Mouse (Mus musculus) spleen, adult 2 months (tissue): ENCODE measurements around the gene Polk. TPM values are rescaled to one million over a fixed set of nuclear protein-coding genes. Genes with fewer than 3 reads are reported as not detected.

Experiments
- DNase-seq, 2 experiments: peaks; one replicate each; pipeline versions ENCODE4 v3.0.0 to v3.0.0-alpha.2; 2012 to 2021; ENCODE audit warnings: low spot score in 2 of 2, low read depth in 1 of 2
- H3K27ac ChIP-seq: fragments of 200-500 bp; 2 replicates; pipeline ENCODE4 v1.5.1; 2012; ENCODE audit warnings: low read length, inconsistent platforms; ENCODE audit not compliant: insufficient read depth
- H3K27me3 ChIP-seq: fragments of 200-500 bp; 2 replicates; pipeline ENCODE4 v1.6.1; 2012; ENCODE audit warnings: mild to moderate bottlenecking, moderate library complexity, low read length, inconsistent platforms; ENCODE audit not compliant: control insufficient read depth, insufficient read depth
- H3K36me3 ChIP-seq: fragments of 200-500 bp; 2 replicates; pipeline ENCODE4 v1.6.1; 2012; ENCODE audit warnings: mild to moderate bottlenecking, low read length, inconsistent platforms; ENCODE audit not compliant: control insufficient read depth, insufficient read depth
- H3K4me1 ChIP-seq: fragments of 200-500 bp; 2 replicates; pipeline ENCODE4 v1.6.1; 2011; ENCODE audit warnings: inconsistent platforms; ENCODE audit not compliant: control insufficient read depth, insufficient read depth, insufficient read length
- H3K4me3 ChIP-seq: fragments of 200-500 bp; 2 replicates; pipeline ENCODE4 v1.5.1; 2011; ENCODE audit warnings: mild to moderate bottlenecking, inconsistent platforms; ENCODE audit not compliant: insufficient read depth, insufficient read length; ENCODE audit errors: extremely low read depth
- CTCF ChIP-seq: fragments of 200-500 bp; IDR thresholded peaks from 2 replicates; pipeline ENCODE4 v1.5.1; 2011; ENCODE audit warnings: mild to moderate bottlenecking, inconsistent platforms; ENCODE audit not compliant: insufficient read depth, insufficient read length, insufficient replicate concordance; ENCODE audit errors: extremely low read depth
- POLR2A ChIP-seq: fragments of 200-500 bp; IDR thresholded peaks from 2 replicates; pipeline ENCODE4 v1.6.1; 2011; ENCODE audit warnings: low read depth, low read length, inconsistent platforms
- WGBS: fragments of 180-500 bp; shearing (Covaris S2); methylation state at CpG from one replicate; pipeline ENCODE4 v1.1.7; 2018; 5-methylcytosine and 5-hydroxymethylcytosine counted together
- polyA plus RNA-seq: library from polyadenylated mRNA; depleted of rRNA; stranded (reverse); fragments of >200 nt; gene quantifications from 2 replicates; pipeline ENCODE4 v1.2.3, GENCODE M21; 2012

The Polk gene
- polyA plus RNA-seq, 1 experiment: 0.97 TPM

DNA sequence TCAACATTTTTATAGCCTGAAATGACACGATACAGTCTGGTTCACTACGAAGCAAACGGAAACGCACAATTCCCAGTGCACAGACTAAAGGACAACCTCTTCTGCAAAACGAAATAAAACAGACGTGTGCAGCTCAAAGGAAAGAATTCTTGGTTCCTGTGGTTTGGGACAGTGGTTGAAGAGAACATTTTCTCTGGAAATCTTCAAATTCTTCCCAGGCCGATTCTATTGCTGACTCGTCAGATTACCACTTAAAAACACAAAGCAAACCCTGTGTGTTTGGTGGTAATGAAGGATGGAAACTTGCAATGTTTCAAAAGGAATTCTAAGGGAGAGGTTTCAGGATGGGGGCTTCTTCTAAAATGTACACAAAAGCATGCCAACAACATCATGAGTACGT lies 12.3 kb downstream of the Polk start:
- no peak for DNase-seq
- 94% methylated on average over 9 of the region's 9 CpGs for WGBS
- no peak overlapping the region for H3K4me3 ChIP-seq
- no peak overlapping the region for H3K27ac ChIP-seq
- H3K36me3 ChIP-seq: no peaks in the 10 kb centered on the region
- no peaks in the 10 kb centered on the region for H3K27me3 ChIP-seq
- no peaks in the 10 kb centered on the region for H3K4me1 ChIP-seq
- no peak for TF ChIP-seq CTCF
- TF ChIP-seq POLR2A: no peak

DNA sequence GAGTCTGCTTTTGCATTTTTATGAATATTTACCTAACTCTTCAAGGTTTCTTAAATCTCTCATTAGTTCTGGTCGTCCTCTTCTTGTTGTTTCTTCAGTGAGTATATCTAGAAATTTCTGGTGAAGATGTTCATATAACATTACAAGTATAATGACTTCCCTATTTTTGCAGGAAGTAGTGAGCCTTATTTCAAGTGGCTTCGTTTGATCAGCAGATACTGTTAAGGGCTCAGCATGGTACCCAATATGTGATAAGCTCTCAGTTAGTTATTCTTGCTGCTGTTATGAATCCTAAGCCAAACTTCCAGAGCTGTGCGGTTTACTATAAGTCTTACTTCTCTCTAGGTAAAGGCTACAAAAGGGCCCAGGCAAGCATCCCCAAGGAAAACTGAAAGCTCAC lies 12.8 kb downstream of the Polk start:
- H3K36me3 ChIP-seq: no peaks in the 10 kb centered on the region
- TF ChIP-seq POLR2A (no peak), CTCF (no peak)
- no peaks in the 10 kb centered on the region for H3K27me3 ChIP-seq
- H3K4me1 ChIP-seq: no peaks in the 10 kb centered on the region
- 80% methylated on average over 3 of the region's 3 CpGs for WGBS
- no peak overlapping the region for H3K4me3 ChIP-seq
- H3K27ac ChIP-seq: no peak overlapping the region
- DNase-seq: no peak

DNA sequence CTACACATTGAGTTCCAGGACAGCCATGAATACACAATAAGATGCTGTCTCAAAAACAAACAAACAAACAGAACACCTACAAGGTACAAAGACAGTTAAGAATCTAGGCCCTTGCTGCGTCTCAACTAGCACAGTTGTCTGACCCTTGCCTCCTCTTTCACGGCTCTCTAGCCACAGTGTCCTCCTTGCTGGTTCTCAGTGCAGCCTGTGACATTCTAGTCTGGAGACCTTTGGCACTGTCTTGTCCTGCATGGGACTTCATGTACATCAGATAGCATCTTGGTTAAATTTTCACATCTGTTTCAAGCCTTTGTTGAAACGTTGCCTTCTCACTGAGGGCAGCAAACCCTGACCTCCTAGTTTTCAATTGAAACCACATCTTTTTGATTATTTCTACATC lies 13.6 kb downstream of the Polk start:
- H3K27ac ChIP-seq: no peak overlapping the region
- H3K27me3 ChIP-seq: no peaks in the 10 kb centered on the region
- H3K4me1 ChIP-seq: no peaks in the 10 kb centered on the region
- TF ChIP-seq CTCF: no peak
- no peak for TF ChIP-seq POLR2A
- WGBS: 80% methylated on average over 3 of the region's 3 CpGs
- H3K36me3 ChIP-seq: no peaks in the 10 kb centered on the region
- DNase-seq: no peak
- H3K4me3 ChIP-seq: no peak overlapping the region

GRCm38 (mm10) chr13:96527856-96528255 lies 14.5 kb downstream of the Polk start:
- no peak for TF ChIP-seq POLR2A
- TF ChIP-seq CTCF: no peak
- H3K36me3 ChIP-seq: no peaks in the 10 kb centered on the region
- H3K4me1 ChIP-seq: no peaks in the 10 kb centered on the region
- WGBS: 77% methylated on average over 11 of the region's 11 CpGs
- no peaks in the 10 kb centered on the region for H3K27me3 ChIP-seq
- no peak overlapping the region for H3K4me3 ChIP-seq
- no peak for DNase-seq
- H3K27ac ChIP-seq: no peak overlapping the region

DNA sequence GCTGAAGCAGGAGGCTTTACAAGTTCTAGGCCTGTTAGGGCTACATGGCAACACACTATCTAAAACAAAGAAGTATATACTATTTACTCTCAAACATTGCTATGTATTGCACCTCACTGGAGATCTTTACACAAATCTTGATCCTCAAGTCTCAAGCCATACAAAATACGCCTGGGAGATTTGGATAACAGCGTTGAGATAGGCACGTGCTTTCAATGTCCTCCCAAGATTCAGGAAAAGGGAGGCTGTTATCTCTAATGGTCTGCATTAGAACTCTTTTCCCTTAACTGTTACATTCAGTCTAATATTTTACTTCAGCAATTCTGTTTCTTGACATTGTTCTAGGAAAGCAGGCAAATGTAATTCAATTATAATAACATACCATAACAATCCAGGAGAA lies 15.4 kb downstream of the Polk start:
- Histone ChIP-seq H3K4me1 (no peaks in the 10 kb centered on the region), H3K27ac (no peak overlapping the region), H3K4me3 (no peak overlapping the region), H3K36me3 (no peaks in the 10 kb centered on the region), H3K27me3 (no peaks in the 10 kb centered on the region)
- 84% methylated on average over 3 of the region's 3 CpGs for WGBS
- DNase-seq: no peak
- TF ChIP-seq POLR2A: no peak
- no peak for TF ChIP-seq CTCF

GRCm38 (mm10) chr13:96521294-96521693 lies 21.1 kb downstream of the Polk start:
- Histone ChIP-seq H3K27ac (no peak overlapping the region), H3K27me3 (no peaks in the 10 kb centered on the region), H3K4me1 (no peaks in the 10 kb centered on the region), H3K36me3 (no peaks in the 10 kb centered on the region), H3K4me3 (no peak overlapping the region)
- no peak for DNase-seq
- 78% methylated on average over 3 of the region's 3 CpGs for WGBS
- TF ChIP-seq POLR2A (no peak), CTCF (no peak)

DNA sequence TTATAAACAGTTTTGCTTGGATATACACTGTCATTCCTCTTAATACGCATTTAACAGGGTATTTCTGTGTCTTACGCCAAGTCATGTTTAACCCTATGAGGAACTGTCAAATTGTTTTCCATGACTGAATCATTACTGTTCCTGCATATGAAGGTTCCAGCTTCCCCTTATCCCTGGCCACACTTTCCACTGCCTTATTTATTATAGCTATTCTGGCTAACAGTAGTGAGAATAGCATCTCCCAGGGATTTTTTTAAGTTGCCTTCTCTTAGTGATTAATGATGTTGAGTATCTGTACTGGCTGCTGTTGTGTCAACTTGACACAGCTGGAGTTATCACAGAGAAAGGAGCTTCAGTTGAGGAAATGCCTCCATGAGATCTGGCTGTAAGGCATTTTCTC lies 25.0 kb downstream of the Polk start:
- H3K4me1 ChIP-seq: no peaks in the 10 kb centered on the region; the same call in 1 of the 2 replicates
- TF ChIP-seq CTCF: no peak
- no peak for TF ChIP-seq POLR2A
- H3K27me3 ChIP-seq: no peaks in the 10 kb centered on the region
- no peak overlapping the region for H3K4me3 ChIP-seq
- no peaks in the 10 kb centered on the region for H3K36me3 ChIP-seq
- WGBS: 98% methylated on average over 2 of the region's 2 CpGs
- no peak overlapping the region for H3K27ac ChIP-seq
- no peak for DNase-seq
